Mouse (Mus musculus): ENCODE results near the gene Apbb2. TPM values are rescaled to one million over a fixed set of nuclear protein-coding genes. Genes with fewer than 3 reads are reported as not detected.

The Apbb2 gene
- 0.17 and 0.34 TPM in 2 replicates for total RNA-seq (2012; rRNA removed)
- 0.28 and 0.40 TPM in 2 replicates for total RNA-seq (2014; rRNA removed)
- 0.34 and 0.76 TPM in 2 replicates for polyA plus RNA-seq (2012; ENCODE audit: insufficient read length, low read depth)

DNA sequence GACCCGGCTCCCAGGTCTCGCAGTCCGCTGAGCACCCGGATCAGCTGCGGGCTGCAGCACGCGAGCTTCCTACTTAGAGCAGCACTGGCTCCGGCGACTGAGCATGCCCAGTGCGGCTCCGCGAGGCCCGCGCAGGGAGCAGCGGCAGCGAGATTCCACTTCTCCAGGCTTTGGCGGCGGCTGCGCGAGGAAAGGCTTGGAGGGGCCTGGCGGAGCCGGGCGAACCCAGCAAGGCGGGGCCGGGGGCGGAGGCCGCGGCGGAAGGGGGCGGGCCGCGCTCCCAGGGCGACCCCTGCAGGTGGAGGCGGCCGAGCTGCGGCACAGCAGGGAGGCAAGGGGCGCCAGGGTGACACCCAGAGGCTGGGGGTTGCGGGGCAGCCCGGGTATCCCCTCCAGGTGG lies at the start of gene Apbb2:
Apbb2 (minus strand) TSS at position 188 of the 400 bp plus-strand sequence.
- no peak within 1 kb of the TSS for H3K9ac ChIP-seq (ENCODE audit: insufficient read depth, low read depth)
- no peak for DNase-seq (ENCODE audit: extremely low read depth)
- dilution Hi-C loops (cut with MboI; ENCODE audit: extremely low pct_ligation_motif_present, extremely low pct_unique_long_range_greater_than_20kb, low sequenced_read_pairs) (no loop called here), in situ Hi-C loops (cut with MboI; ENCODE audit: low pct_ligation_motif_present, low pct_unique_long_range_greater_than_20kb, low sequenced_read_pairs) (no loop called here)
- H3K9me3 ChIP-seq (replicated peaks; ENCODE audit: low read length), result peaks cover 12% of the 10 kb centered on the region
- H3K4me2 ChIP-seq (ENCODE audit: insufficient read depth, low read depth, poor library complexity, severe bottlenecking), result no peak within 1 kb of the TSS
- no peaks in the 10 kb centered on the region for H3K36me3 ChIP-seq (replicated peaks in 1 of 2; ENCODE audit: control insufficient read depth in 1 of 2, insufficient read depth in 1 of 2, low read length in 1 of 2)
- H3K4me1 ChIP-seq (ENCODE audit: control insufficient read depth in 1 of 2, insufficient read depth in 2 of 2), result no peaks in the 10 kb centered on the region
- no peaks in the 10 kb centered on the region for H3K79me2 ChIP-seq (replicated peaks; ENCODE audit: control insufficient read depth, extremely low read depth, insufficient read depth, poor library complexity, severe bottlenecking)
- TF ChIP-seq ELF1 (IDR thresholded peaks at IDR 0.05; ENCODE audit: low read depth, low read length), result no peak
- TF ChIP-seq EP300 (IDR thresholded peaks at IDR 0.05; ENCODE audit: low read length), result no peak
- no peak for TF ChIP-seq UBTF (IDR thresholded peaks at IDR 0.05; ENCODE audit: low read depth, low read length)
- no peak for TF ChIP-seq TBP (conservative IDR thresholded peaks at IDR 0.05; ENCODE audit: low read depth, low read length)
- H3K4me3 ChIP-seq (replicated peaks in 1 of 3; ENCODE audit: low read depth in 2 of 3, low read length in 2 of 3, poor library complexity in 1 of 3), result no peak within 1 kb of the TSS
- H3K27me3 ChIP-seq (replicated peaks), result no peaks in the 10 kb centered on the region
- H3K27ac ChIP-seq (ENCODE audit: insufficient read depth, low read depth), result no peak within 1 kb of the TSS

DNA sequence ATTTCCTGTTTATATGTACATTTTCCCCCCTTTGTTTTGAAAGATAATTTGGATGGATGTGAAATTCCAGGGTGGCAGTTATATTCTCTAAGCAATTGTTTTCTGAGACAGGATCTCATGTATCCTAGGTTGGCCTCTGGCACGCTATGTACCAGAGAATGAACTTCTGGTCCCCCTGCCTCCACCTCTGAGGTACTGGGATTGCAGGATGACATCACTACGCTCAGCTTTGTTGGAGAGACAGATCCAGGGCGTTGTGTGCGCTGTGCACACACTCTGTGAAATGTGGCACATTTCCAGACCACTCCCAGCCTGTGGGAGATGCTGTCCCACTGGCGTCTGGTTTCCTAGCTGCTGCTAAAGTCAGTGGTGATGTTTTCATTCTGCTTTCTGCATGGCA lies 35.6 kb upstream of the Apbb2 start:
- H3K4me2 ChIP-seq (ENCODE audit: insufficient read depth, low read depth, poor library complexity, severe bottlenecking), result no peak overlapping the region
- no peak for DNase-seq (ENCODE audit: extremely low read depth)
- no peak overlapping the region for H3K27ac ChIP-seq (ENCODE audit: insufficient read depth, low read depth)
- H3K79me2 ChIP-seq (replicated peaks; ENCODE audit: control insufficient read depth, extremely low read depth, insufficient read depth, poor library complexity, severe bottlenecking), result no peaks in the 10 kb centered on the region
- H3K27me3 ChIP-seq (replicated peaks), result no peaks in the 10 kb centered on the region
- H3K36me3 ChIP-seq (replicated peaks in 1 of 2; ENCODE audit: control insufficient read depth in 1 of 2, insufficient read depth in 1 of 2, low read length in 1 of 2), result no peaks in the 10 kb centered on the region
- in situ Hi-C loops (cut with MboI; ENCODE audit: low pct_ligation_motif_present, low pct_unique_long_range_greater_than_20kb, low sequenced_read_pairs) (loop anchor here (25.0 kb wide), 1 partner anchor 242 kb away; no protein-coding TSS in a partner anchor), dilution Hi-C loops (cut with MboI; ENCODE audit: extremely low pct_ligation_motif_present, extremely low pct_unique_long_range_greater_than_20kb, low sequenced_read_pairs) (no loop called here)
- H3K9ac ChIP-seq (ENCODE audit: insufficient read depth, low read depth), result no peak overlapping the region
- no peaks in the 10 kb centered on the region for H3K9me3 ChIP-seq (replicated peaks; ENCODE audit: low read length)
- H3K4me1 ChIP-seq (ENCODE audit: control insufficient read depth in 1 of 2, insufficient read depth in 2 of 2), result no peaks in the 10 kb centered on the region
- TF ChIP-seq E2F4 (IDR thresholded peaks at IDR 0.05; ENCODE audit: insufficient replicate concordance, low read depth, low read length) (no peak), ZC3H11A (IDR thresholded peaks at IDR 0.05; ENCODE audit: low read depth, low read length) (no peak), ZMIZ1 (IDR thresholded peaks at IDR 0.05; ENCODE audit: low read depth, low read length) (no peak), RAD21 (IDR thresholded peaks at IDR 0.05; ENCODE audit: low read depth, low read length) (no peak), TBP (conservative IDR thresholded peaks at IDR 0.05; ENCODE audit: low read depth, low read length) (no peak), BHLHE40 (IDR thresholded peaks at IDR 0.05; ENCODE audit: low read depth, low read length) (no peak), USF2 (conservative IDR thresholded peaks at IDR 0.05; ENCODE audit: low read depth, low read length) (no peak), CTCF (conservative IDR thresholded peaks at IDR 0.05 in 1 of 2, IDR thresholded peaks at IDR 0.05 in 1 of 2; ENCODE audit: low read depth in 2 of 2, low read length in 2 of 2) (no peak), MEF2A (IDR thresholded peaks at IDR 0.05; ENCODE audit: borderline replicate concordance, low read depth, low read length) (no peak), MAX (IDR thresholded peaks at IDR 0.05; ENCODE audit: low read length) (no peak), PAX5 (IDR thresholded peaks at IDR 0.05; ENCODE audit: low read length) (no peak), UBTF (IDR thresholded peaks at IDR 0.05; ENCODE audit: low read depth, low read length) (no peak), MAZ (IDR thresholded peaks at IDR 0.05; ENCODE audit: low read depth, low read length) (no peak)
- no peak overlapping the region for H3K4me3 ChIP-seq (replicated peaks in 1 of 3; ENCODE audit: low read depth in 2 of 3, low read length in 2 of 3, poor library complexity in 1 of 3)

All from CH12.LX (cell line).